Mouse (Mus musculus): ENCODE results near the gene Tvp23b. TPM values are rescaled to one million over a fixed set of nuclear protein-coding genes. Genes with fewer than 3 reads are reported as not detected.

Gene Tvp23b
- total RNA-seq, 4 experiments from 2014 or later = 3.5 to 6.2 (median 5.3) TPM

DNA sequence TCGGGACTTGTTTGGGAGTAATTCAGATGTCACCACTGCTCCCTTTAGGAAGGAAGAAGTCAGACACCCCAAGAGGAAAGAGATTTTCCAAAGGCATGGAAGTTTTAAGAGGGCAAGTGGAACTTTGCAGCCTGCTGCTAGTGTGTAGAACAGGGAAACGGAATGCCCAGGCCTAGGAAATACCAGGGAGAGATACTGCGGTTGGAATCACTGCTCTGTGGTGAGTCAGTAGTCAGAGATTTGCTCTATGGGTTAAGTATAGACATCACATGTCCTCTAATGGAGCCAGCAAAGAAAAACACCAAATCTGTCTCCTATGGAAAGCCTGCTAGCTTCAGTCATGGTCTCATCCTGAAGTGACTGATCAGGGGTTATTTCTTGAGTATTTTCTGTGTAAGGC is 60.9 kb downstream of the Tvp23b start:
- DNase-seq (ENCODE audit: low spot score in 2 of 2) = no peak

DNA sequence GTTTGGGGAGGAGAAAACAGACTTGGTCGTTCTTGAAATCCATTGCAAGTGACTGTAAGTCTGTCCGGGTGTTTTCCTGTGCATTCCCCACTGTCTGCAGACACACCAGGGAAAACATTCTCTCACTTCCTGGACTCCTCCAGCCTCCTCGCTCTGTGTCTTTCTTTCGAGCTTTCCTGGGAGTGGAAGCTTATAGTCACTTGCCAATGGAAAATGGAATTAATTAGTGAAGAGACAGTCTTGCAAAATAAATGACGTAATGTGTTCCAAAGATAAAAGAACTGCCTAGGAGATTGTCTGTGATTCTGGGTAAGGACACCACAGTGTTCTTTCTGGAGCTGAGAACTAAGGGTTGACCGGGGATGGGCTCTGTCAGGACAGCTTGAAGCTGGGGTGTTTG is 64.3 kb downstream of the Tvp23b start:
- no peak for DNase-seq (ENCODE audit: low spot score in 2 of 2)

DNA sequence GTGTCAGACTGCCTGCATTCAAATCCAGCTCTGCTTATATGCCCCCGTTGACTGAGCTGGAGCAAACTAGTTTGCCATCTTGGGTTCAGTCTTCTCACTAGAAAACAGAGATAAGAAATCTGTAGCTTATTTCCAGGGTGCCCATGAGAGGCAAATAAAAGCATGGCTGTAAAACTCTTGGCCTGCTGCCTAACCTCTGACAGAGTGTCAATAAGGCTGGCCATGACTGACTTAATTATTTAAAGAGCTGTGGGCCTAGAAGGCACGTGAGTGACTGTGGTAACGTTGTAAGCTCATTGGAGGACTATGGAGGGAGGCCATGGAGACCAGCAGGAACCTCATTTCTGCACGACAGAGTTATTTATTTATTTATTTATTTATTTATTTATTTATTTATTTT is 66.3 kb downstream of the Tvp23b start:
- DNase-seq (ENCODE audit: low spot score in 2 of 2) = no peak

DNA sequence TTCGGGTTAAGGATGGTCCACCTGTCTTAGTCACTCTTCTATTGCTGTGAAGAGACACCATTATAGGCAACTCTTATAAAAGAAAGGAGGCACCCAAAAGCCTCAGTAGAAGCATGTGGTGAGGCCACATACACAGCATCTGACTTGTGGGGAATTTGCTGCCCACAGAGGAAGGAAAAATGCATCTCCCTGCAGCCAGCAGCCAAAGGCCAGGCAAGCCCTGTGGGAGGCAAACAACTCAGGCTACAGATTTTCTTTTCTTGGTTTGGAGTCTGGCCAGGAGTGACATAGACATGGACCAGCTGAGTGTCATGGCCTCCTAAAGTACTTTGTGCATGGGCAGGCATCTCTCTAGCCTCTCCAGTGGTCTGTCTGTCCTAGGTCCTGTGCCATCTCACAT is 70.3 kb downstream of the Tvp23b start:
- no peak for DNase-seq (ENCODE audit: low spot score in 2 of 2)

DNA sequence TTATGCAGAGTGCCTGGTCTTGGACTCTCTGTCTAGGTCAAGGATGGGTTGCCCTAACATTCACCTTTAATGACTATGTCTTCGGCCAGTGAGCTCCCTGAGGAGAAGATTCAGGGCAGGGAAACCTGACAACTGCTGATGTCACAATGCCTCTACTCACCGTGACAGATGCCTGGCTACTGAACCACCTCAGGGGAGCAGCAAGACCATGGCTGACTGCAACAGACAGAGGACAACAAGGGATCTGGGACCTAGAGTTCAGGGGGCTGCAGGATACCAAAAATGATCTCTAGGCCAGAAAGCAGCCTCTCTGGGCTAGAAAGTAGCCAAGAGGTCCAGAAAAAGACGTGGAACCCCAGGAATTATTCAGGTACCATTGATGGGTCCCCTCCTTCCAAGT is 71.8 kb downstream of the Tvp23b start, which contains the start of gene Cdrt4:
Cdrt4 (plus strand) TSS at position 182 of the 400 bp plus-strand sequence.
- no peak for DNase-seq (ENCODE audit: low spot score in 2 of 2)

DNA sequence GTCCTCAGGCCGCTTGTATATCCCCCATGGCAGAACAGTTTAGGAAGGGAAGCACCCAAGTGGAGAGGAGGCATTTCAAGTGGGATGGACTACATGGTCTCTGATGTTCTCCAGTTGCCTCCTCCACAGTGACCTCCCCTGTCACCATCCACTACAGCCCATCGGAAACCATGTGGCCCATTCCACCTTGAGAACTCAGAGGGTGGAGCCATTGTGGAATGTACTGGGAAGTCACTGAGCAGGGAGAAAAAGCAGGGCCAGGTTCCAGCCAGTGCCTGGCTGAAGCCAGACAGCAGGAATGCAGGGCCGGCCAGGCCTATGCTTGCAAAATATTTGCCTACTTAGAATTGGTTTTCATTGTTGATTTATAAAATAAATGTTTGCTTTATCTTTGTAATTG is 75.5 kb downstream of the Tvp23b start:
- no peak for DNase-seq (ENCODE audit: low spot score in 2 of 2)

DNA sequence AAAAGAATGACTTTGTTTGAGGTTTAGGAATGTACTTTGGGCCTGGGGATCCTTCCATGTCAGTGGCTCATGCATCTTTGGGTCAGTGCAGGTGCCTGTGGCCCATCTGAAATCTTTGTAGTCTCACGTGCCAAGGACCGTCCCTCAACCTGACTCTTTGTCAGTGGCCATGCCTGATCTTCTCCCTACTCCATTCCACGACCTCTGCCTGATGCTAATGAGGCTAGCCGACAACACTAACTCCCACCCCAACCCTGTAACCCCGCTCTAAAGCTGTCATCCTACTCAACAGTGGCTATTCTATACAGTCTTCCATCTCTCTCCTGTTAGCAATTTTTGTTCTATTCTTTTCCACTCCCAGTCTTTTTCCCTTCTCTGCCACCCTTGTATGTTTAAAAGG is 75.9 kb downstream of the Tvp23b start:
- no peak for DNase-seq (ENCODE audit: low spot score in 2 of 2)

DNA sequence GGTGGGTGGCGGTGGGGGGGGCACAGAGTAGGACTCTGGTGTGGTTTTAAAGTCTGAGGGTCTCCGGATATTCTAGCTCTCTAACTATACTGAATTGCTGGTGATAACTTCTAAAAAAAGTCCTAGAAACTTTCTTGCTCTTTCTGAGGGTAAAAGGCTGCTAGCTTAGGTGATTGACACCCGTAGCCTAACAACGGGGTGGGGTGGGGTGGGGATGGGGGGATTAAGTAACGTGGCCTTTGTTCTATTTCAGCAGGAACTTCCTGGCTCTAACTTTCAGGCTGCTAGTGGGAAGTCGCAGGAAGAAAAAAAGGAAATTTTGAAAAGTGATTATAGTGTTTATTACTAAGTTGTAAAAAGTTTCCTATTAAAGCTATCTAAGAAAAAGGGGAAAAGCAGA is 76.5 kb downstream of the Tvp23b start:
- no peak for DNase-seq (ENCODE audit: low spot score in 2 of 2)

DNA sequence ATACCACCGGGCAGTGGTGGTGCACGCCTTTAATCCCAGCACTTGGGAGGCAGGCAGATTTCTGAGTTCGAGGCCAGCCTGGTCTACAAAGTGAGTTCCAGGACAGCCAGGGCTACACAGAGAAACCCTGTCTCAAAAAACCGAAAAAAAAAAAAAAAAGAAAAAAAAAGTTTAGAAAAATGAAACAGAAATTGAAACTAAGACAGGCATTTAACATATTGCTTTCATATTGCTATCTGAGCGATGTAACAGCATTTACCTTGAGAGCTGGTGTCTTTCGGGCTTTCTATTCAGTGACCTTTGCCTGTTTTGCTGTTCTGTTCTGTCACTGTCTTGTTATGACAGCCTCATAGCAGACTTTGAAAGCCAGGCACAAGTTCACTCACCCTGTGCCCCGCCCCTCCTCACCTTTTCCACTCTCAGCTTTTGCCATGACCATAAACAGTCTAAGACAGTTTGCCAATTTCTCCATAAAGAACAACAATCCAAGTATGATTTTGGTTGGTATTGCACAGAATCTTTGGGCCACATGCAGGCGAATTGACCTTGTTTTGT is 78.4 kb downstream of the Tvp23b start:
- no peak for DNase-seq (ENCODE audit: low spot score in 2 of 2)

DNA sequence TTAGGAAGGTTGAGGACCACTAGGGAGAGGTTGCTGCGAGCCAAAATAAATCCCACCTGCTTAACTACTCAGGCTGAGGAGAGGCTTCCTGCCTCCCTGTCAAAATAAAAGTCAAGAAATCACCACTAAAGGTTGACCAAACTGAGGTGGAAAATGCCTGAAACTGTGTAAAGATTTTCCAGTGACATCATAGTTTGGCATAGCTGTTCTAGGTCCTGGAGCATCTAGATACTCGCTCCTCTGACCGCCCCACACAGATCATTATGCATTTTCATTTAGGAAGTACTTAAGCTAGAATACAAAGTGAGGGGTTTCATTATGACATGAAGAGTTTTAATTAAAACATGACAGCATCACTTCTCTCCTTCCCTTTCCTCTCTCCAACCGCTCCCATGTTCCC is 84.0 kb downstream of the Tvp23b start:
- no peak for DNase-seq (ENCODE audit: low spot score in 2 of 2)

DNA sequence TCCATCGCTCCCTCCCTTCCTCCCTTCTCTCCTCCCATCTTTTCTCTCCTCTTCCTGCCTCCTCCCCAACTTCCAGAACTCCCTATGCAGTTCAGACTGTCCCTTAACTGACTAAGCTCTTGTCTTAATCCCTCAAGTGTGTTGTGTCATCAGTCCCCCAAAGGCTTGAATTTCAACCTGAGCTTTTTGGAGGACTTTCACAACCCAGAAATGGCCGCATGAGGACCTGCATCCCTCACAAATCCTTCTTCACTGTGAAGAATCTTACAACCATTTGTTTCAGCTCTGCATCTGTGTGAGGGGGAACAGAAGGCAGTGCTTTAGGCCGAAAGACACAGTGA is 87.1 kb downstream of the Tvp23b start:
- DNase-seq (ENCODE audit: low spot score in 2 of 2) = no peak

Other genes with a start within 250 kb of the Tvp23b start
- gene Lrrc75a, start 230.9 kb upstream of the Tvp23b start, total RNA-seq (2022) = 1 to 10 TPM; 2.7 to 4.6 (median 3.0) TPM
- gene Mmgt2, start 230.8 kb upstream of the Tvp23b start, total RNA-seq (2022) = 1 to 10 TPM; 5.3 to 7.2 (median 6.5) TPM
- gene Zfp287, start 147.6 kb upstream of the Tvp23b start, total RNA-seq (2022) = 1 to 10 TPM in 1 of 4 experiments, under 1 TPM in 3; 0.48 to 1.4 (median 0.73) TPM
- not detected for gene Gm10428, start 126.4 kb upstream of the Tvp23b start, total RNA-seq (2022)
- gene Zfp286, start 90.0 kb upstream of the Tvp23b start, total RNA-seq (2022) = 1 to 10 TPM; 1.4 to 1.7 (median 1.6) TPM
- 10 to 100 TPM; 35.0 to 46.2 (median 37.3) TPM for gene Trim16, start 59.2 kb upstream of the Tvp23b start, total RNA-seq (2022)
- gene Fbxw10, start 32.4 kb upstream of the Tvp23b start, total RNA-seq (2022) = under 1 TPM in 3 of 4 experiments, not detected in 1; 0.11 to 0.65 (median 0.19) TPM
- not detected for gene Cdrt4, start 71.7 kb downstream of the Tvp23b start, total RNA-seq (2022)
- gene Tekt3, start 182.2 kb downstream of the Tvp23b start, total RNA-seq (2022) = not detected
- gene Pmp22, start 249.5 kb downstream of the Tvp23b start, total RNA-seq (2022) = 10 to 100 TPM; 12.7 to 25.4 (median 23.4) TPM

All from gastrocnemius, adult 8-10 months (tissue).